Mouse (Mus musculus): ENCODE data around the gene Cst7. TPM values are rescaled to one million over a fixed set of nuclear protein-coding genes. Genes with fewer than 3 reads are reported as not detected.

Cst7 gene
- 153 TPM for polyA plus RNA-seq (2017; shearing (Covaris generic))

DNA sequence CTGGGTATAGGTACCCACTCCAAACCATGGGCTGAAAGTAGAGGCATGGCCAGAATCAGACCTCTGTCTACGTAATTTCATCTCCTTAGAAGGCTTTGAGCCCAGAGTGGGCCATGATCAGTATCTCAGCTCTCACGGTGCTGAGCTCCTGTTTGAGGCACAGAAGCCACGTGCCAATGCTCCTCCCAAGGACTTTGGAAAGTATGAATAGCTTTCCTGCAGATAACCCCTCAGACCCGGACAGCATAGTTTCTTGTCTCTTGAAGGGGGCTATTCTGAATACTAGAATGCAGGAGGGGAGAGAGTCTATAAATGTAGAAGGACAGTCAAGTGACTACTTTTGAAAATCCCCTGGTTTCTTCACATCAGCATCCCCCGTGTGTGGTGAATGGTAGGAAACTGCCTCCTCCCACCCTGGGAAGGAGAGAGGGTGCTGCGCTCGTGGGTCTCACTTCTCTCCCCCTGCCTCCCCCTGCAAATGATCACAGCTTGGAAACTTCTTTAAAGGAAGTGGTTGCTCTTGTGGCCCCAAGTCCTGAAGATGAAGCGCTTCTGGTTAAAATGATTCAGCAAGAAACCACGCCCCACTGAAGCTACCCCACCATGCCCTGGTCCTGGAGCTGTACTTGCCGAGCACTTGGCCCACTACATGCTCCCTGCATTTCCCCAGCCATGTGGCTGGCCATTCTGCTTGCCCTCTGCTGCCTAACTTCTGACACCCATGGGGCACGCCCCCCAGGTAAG is at the start of gene Cst7:
Gene Cst7 (plus strand): TSS at position 569 of the 744 bp plus-strand sequence.

DNA sequence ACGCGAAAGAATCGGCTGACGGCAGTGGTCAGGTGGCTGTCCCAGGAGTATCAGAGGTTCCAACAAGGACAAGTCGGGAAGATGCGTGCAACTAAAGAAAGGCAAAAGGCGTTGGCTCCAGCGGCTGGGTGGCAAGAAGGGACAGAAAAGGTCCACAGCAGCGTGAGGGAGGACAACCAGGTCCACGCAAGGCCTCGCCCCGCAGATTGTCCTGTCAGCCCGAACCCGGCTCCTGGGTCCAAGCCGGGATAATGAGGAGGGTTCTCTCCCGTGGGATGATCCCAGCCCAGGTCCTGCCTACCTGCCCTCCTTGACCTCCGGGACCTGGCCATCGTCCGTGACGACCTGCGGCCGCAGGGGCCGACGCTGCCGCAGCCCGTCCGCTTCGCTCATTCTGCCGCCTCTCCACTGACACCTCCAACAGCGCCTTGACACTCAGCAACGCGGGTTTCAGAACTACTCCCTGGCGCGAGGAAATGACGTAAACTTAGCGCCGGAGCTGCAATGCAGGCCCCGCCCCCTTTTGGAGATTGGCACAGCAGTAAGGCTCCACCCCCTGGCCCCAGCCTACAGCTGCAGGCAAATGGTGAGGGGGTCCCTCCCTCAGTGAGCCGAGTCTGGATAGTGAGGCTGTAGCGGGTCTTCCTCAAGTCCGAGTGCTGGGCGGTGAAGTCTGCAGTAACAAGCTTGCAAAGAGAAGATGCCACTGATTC is 38.0 kb downstream of the Cst7 start, which contains the start of gene Apmap:
Gene Apmap (minus strand): TSS at position 481 of the 713 bp plus-strand sequence.

Other genes starting within 250 kb of the Cst7 start
- 1.8 TPM for gene Gm10130, start 246.7 kb upstream of the Cst7 start, polyA plus RNA-seq (2017; shearing (Covaris generic))
- 0.68 TPM for gene 3300002I08Rik, start 207.7 kb upstream of the Cst7 start, polyA plus RNA-seq (2017; shearing (Covaris generic))
- 4.7 TPM for gene Zfp442, start 118.9 kb upstream of the Cst7 start, polyA plus RNA-seq (2017; shearing (Covaris generic))
- gene Zfp345, start 85.3 kb upstream of the Cst7 start, polyA plus RNA-seq (2017; shearing (Covaris generic)), result 0.13 TPM
- 31.5 TPM for gene Apmap, start 38.2 kb downstream of the Cst7 start, polyA plus RNA-seq (2017; shearing (Covaris generic))
- gene Acss1, start 98.1 kb downstream of the Cst7 start, polyA plus RNA-seq (2017; shearing (Covaris generic)), result 32.0 TPM
- 0.16 TPM for gene Vsx1, start 118.9 kb downstream of the Cst7 start, polyA plus RNA-seq (2017; shearing (Covaris generic))
- 60.2 TPM for gene Entpd6, start 178.6 kb downstream of the Cst7 start, polyA plus RNA-seq (2017; shearing (Covaris generic))
- gene Pygb, start 216.3 kb downstream of the Cst7 start, polyA plus RNA-seq (2017; shearing (Covaris generic)), result 38.4 TPM

All from effector memory CD4-positive, alpha-beta T cell, adult 7 months (primary cell).